Mouse (Mus musculus): Measurements from ENCODE around the gene Tmem117.

GRCm38 (mm10) chr15:94630553-94630952 lies 1.5 kb downstream of the Tmem117 start:
- TF ChIP-seq CTCF (IDR thresholded peaks at IDR 0.05; ENCODE audit: insufficient read depth, low read length) (no peak), POLR2A (IDR thresholded peaks at IDR 0.05; ENCODE audit: borderline replicate concordance, extremely low read depth, low read depth, low read length) (no peak)
